Mouse (Mus musculus) brain, embryonic 14.5 days (tissue): ENCODE results near the gene Chst8.

Source experiments
- CTCF ChIP-seq: fragments of 200-500 bp; IDR thresholded peaks from 2 replicates; pipeline ENCODE4 v1.5.1; 2012; ENCODE audit warnings: inconsistent platforms, mild to moderate bottlenecking, moderate library complexity, borderline replicate concordance; ENCODE audit not compliant: insufficient read depth, insufficient read length; ENCODE audit errors: extremely low read depth
- POLR2A ChIP-seq: fragments of 200-500 bp; IDR thresholded peaks from 2 replicates; pipeline ENCODE4 v1.6.1; 2012; ENCODE audit warnings: mild to moderate bottlenecking, inconsistent platforms, borderline replicate concordance; ENCODE audit not compliant: poor library complexity, insufficient read depth, insufficient read length, severe bottlenecking; ENCODE audit errors: extremely low read depth

GRCm38 (mm10) chr7:34644591-34644990, 167.9 kb downstream of the Chst8 start:
- TF ChIP-seq CTCF (no peak), POLR2A (no peak)
